Mouse (Mus musculus) left cerebral cortex, adult 11 months (tissue): ENCODE results near the gene Mpped1.

Source experiments
- DNase-seq: peaks from one replicate; pipeline ENCODE4 v3.0.0; 2022; ENCODE audit warnings: low spot score

Gene Mpped1

GRCm38 (mm10) chr15:83789046-83789445, 9.8 kb downstream of the Mpped1 start:
- DNase-seq: no peak

- DNase-seq: no peak
Observed at GRCm38 (mm10) chr15:83796924-83797323, 17.7 kb downstream of the Mpped1 start.

DNA sequence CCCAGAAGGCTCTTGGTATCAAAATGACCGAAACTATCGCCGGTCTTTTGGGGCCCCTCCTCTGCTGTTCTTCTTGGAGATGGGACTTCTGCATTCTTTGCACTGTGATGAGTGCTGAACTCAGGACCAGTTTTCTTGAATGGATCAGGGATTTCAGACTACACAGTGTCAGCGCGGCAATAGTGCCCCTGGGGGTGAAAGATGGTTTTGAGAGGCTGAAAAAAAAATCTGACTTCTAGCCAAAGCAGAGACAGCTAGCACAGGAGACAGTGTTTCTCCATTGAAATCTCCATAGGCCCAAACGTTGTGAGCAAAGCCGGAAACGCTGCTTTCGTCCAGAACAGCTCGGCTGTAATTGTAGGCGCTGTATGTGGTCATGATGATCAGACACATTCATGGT, 19.7 kb downstream of the Mpped1 start:
- no peak for DNase-seq

DNA sequence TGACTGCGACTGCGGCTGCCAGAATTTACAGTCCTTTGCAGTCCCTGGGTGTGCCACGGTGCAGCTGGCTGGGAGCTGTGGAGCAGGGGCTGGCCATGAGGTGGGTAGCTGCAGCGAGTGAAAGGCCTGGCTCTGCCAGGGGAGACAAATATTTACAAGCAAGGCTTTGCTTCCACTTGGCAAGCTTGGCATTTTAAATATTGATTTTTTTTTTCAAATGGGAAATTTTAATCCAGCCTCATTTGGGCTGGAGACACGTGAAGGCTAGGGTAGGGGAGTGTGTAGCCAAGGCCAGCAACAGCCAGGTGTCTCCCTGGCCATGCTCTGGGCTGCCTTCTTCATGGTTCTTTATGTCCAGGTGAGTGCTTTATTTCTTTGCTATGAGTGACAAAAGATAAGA, 21.7 kb downstream of the Mpped1 start:
- DNase-seq: no peak

DNA sequence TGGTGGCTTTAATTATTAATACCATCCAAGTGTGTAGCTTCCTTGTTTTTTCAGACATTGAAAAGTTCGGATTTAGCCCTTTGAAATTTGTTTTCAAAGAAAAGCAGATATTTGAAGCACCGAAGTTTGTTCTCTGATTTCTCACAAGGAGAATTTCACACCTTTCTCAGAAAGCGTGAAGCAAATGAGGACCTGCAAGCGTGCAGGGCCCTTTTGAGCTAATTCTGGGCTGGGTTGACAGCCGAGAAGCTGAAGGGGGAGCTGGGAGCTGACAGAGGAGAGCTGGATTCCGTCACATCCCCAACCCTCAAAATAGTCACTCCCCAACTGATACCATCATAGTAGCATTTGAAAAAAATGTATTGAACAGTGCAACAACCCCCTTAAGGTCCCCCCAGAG, 34.8 kb downstream of the Mpped1 start:
- no peak for DNase-seq

DNA sequence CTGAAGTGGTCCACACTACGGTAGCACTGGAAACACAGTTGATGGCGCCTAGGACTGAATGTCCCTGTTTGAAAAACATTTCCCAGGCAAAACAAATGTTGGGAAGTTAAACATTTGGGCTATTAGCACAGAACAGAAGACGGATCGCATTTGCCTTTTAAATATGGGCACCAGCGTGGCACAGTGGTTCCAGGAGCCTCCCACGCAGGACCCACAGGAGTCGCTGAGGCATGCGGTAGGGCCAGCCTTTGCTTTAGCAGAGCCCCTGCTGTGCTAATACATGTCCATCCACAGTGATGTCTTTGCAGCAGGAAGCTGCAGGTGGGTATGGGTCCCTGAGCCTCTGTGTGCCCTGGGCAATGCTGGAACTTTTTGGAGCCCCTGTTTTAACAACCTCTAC, 48.7 kb downstream of the Mpped1 start:
- DNase-seq: no peak

- DNase-seq: no peak
Observed at GRCm38 (mm10) chr15:83829226-83829625, 50.0 kb downstream of the Mpped1 start.

DNA sequence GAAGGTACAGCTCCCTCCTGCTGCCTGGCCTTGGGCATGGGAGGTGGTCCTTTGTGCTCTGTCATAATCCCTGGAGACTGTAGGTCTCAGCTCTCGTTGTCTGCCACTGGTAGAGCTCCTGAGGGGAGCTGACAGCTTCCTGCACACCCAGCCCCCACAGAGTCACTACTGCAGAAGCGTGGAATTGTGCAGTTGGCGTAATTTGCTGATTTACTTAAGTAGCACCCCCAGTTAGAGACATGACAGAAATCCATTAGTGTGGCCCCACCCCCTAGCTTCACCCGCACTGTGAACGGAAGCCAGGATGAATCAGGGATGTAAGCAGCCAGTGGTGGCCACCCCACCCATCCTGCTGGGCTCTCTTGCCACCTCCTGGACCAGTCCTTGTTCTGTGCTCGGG, 53.0 kb downstream of the Mpped1 start:
- no peak for DNase-seq

DNA sequence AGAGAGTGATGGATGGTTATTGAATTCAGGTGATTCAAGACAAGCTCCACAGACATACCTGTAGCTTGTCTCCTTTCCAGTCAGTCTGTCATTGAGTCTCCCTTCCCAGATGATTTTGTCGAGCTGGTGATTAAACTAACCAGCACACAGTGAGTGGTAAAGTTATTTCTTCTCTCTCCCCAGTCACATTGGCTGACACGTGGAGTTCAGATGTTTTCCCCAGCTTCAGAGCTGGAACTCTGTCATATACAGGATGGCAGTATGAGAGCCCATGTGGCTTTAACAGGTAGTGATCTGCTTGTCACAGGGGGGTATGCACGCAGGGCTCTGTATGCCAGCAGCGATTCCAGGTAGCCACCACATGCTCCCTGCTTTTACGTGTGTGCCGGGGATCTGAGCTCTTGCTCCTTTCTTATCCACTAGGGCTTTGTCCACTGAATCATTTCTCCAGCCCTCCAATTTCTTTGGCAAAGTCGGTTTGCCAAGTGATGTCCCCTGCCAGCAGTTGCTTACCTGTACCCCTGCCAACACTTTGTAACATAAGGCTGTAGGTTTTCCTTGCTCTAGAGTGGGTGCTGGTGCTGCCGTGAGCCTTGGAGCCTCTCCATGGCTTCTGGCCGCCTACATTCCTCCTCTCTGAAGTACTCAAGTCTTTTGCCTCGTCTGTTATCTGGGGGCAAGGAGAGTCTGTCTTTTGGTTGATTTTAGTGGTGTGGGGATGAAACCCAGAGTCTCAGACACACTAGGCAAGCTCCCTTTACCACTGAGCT, 61.9 kb downstream of the Mpped1 start:
- DNase-seq: no peak

GRCm38 (mm10) chr15:83842419-83842818, 63.2 kb downstream of the Mpped1 start:
- DNase-seq: no peak

GRCm38 (mm10) chr15:83842915-83843789, 63.9 kb downstream of the Mpped1 start:
- no peak for DNase-seq

GRCm38 (mm10) chr15:83845734-83846133, 66.5 kb downstream of the Mpped1 start:
- no peak for DNase-seq

DNA sequence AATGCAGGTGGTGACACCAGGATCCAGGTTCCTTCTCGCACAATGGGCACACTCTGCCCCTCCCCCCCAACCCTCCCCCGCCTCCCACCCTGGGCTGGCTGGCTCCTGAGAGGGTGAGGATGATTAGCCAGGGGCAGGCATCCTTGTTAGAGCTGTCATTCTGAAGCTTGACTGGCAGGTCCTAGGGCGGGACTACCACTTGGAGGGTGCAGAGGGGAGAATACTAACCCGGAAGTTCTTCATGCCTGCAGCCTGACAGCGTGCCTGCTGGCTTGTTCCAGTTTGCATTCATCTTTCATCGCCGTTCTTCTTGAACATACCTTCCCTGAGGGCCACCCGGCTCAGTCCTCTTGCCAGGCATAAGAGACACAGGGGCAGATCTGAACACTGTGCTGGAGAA, 67.3 kb downstream of the Mpped1 start:
- DNase-seq: no peak

- DNase-seq: no peak
Observed at GRCm38 (mm10) chr15:83847512-83847911, 68.2 kb downstream of the Mpped1 start.

DNA sequence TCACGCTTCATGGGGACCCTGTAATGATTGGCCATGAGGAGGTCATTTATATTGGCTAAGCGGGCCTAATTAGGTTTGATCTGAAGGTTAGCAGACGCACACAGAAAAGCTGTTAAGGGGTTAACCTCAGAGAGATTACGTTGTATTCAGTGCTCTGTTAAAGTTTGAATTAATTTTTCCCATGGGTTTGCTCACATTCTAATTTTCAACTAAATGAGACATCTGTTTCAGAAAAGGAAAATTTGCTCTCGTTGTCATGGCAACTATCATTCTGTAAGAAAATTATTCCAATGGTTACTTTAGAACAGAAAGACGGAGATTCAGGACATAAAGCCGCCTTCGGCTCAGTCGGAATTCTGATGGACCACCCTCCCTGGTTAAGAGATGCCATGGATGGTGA, 68.9 kb downstream of the Mpped1 start:
- no peak for DNase-seq

GRCm38 (mm10) chr15:83853400-83853811, 74.1 kb downstream of the Mpped1 start:
- DNase-seq: no peak

- DNase-seq: no peak
Observed at GRCm38 (mm10) chr15:83857129-83857528, 77.9 kb downstream of the Mpped1 start.

DNA sequence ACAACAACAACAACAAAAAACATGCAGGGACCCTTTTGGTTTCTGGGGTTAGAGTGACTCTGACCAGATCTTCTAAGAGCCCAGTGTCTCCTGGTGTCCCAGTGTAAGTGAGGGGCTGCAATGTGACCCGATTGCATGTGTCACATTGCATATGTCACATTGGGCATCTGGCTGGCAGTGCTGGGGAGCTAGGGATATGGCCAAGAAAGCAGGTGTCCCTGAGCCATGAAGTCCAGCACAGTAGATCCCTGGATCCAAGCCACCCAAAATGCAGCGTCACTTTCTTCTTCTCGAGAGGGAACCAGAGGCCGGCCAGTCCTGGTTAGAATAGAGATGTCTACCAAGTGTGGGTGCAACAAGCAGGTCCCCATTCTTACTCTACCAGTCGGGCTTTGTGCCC, 86.4 kb downstream of the Mpped1 start:
- no peak for DNase-seq

DNA sequence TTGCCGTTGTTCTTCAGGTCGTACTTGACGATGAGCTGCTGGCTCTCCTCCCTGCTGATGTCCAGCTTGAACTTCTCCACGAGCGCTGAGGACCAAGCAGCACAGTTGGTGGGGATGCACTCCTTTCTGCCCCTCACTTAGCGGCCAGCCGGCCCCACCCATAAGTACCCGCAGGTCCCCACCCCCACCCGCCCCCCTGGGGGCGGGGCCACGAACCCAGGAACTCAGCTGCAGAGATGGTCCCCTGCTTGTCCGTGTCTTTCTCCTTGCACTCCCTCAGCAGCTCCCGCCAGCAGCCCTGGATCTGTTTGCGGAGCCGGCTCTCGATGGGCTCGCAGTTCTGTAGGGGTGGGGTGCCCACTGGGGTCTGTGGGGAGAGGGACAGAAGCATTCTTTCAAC, 91.7 kb downstream of the Mpped1 start:
- DNase-seq: no peak

DNA sequence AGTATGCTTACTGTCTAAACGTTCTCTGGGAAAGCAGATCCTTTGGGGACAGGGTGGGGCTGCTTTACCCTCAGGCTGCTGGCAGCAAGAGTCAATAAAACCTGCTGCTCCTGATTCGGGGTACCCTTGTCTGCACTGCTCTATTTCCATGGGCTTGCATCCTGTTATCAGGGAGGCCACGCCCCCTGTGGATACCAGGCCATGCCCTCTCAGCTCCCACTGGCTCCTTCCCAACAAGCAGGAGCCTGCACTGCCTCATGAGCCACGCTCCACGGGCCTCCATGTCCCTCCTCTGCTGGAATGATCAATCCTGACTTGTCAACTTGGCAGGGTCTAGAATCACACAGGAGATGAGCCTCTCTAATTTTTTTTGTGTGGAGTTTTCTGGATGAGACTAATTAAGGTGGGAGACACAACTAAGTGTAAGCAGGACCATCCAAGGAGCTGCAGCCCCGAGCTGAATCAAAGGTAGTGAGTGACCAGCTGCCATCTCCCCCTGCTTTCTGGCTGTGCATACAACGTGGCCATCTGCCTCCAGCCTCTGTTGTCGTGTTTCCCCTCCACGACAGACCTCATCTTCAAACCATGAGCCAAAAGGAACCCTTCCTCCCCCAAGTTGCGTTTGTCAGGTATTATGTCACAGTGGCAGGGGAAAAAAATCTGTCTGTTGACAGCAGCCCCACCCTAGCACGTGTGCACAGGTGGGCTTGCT, 98.0 kb downstream of the Mpped1 start:
- no peak for DNase-seq

DNA sequence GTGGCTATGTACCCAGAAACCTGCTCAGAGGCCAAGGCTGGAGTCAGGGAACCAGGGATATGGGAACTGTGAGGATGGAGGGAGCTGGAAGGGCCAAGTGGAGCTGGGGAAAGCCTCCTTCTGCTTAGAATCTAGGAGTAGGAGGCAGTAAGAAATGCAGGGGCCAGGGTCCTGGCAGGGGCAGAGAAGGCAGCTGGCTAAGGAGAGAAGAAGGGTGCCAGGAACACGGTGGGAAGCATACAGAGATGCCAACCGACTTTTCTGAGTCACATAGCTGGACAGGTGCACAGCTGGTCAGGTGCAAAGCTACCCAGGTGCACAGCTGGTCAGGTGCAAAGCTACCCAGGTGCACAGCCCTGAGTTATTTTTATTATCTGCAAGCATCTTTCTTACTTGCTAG, 98.6 kb downstream of the Mpped1 start:
- DNase-seq: no peak

GRCm38 (mm10) chr15:83879845-83880244, 100.6 kb downstream of the Mpped1 start:
- no peak for DNase-seq

GRCm38 (mm10) chr15:83883821-83884220, 104.6 kb downstream of the Mpped1 start:
- no peak for DNase-seq
